Mouse (Mus musculus): ENCODE data around the gene Efhd1.
A peak's percentile ranks its signal among the peaks of the same experiment; 100 is the strongest.

Gene Efhd1

DNA sequence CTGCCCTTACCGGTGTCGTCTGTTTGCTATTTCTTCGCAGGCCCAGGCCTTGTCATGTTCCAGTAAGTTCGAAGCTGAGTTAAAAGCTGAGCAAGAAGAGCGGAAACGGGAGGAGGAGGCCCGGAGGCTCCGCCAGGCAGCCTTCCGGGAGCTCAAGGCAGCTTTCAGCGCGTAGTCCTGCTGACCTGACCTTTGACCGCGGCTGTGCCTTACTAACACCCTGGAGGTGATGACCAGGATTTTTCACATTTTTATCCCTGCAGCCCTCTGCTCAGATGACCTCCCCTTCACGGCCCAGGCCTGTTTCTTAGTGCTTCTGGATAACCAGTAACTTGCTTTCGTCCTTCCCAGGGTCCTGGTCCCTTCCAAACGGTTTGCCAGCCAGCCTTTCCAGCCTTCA is 45.5 kb downstream of the Efhd1 start:
- DNase-seq (ENCODE audit: low spot score) = no peak

DNA sequence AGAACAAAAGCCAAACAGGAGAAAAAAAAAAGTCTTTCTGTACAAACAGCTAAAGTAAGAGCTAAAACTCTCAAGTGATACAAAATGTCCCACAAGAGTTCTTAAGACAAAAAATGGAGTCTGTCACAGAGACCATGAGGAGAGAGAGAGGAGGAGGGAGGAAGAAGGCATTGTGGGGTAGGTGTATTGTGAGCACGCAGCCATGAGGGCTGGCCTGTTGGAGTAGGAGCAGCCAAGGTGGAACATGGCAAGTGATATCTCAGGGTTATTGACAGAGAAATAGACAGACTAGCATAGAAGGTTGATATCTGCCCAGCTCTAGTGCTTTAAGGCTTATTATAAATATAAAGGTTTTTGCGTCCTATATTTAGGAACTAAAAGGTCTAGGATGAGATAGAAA is 48.5 kb downstream of the Efhd1 start:
- no peak for DNase-seq (ENCODE audit: low spot score)

DNA sequence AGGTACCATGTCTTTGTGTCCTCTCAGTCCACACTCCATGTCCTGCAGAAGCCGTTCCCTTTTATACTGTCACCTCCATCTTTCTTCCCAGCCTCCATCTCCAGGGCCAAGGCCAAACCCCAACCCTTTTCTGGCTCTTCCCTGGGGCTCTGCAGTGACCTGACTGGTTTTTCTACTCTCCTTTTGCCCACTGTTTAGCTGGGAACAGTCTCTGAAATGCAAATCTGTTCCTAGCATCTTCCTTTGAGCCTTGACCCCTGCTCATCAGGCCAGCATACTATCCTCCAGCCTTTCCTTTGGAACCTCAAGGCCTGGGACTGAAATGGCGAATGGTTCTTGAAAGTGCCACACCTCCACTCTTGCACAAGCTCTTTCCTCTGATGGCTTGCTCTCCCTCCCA is 49.0 kb downstream of the Efhd1 start:
- DNase-seq (ENCODE audit: low spot score) = no peak

DNA sequence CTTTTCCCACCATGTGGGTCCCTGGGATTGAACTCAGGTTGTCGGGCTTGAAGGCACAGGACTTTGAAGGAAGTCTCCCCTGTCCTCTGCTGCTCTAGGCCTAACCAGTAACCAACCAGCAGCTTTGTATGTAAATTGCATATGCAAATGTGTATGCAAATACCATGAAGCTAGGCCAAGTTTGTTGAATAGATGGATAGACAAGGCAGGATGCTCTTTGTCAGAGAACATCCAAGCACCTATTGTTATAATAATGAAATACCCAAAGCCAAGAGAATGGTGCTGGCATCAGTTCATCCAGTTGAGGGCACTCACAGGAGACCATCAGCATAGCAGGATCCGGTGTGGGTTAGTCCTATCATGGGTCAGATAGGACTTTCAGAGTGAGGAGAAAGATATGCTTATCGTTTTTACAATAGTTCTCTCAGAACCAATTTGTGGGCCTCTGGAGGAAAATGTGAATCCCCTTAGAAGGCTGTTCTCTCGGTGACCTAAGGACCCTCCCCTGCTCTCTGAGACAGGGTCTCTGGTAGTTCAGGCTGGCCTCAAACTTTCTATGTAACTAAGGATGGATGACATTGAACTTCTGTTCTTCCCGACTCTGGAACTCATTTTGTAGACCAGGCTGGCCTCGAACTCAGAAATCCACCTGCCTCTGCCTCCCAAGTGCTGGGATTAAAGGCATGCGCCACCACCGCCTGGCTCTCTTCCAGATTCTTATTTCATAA is 49.8 kb downstream of the Efhd1 start:
- DNase-seq (ENCODE audit: low spot score) = no peak

DNA sequence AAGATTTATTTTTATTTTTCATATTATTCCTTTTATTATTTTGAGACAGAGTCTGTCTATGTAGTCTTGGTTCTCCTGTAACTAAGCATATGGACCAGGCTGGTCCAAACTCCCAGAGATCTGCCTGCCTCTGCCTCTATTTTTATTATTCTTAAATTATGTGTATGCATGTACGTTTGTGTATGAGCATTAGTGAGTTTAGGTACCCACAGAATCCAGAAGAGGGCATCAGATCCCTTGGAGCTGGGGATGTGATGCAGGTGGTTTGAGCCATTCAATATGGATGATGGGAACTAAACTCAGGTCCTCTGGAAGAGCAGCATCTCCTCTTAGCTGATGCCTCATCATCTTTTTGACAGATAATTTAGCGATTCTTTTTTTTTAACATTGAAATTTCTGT is 51.3 kb downstream of the Efhd1 start:
- DNase-seq (ENCODE audit: low spot score) = no peak

DNA sequence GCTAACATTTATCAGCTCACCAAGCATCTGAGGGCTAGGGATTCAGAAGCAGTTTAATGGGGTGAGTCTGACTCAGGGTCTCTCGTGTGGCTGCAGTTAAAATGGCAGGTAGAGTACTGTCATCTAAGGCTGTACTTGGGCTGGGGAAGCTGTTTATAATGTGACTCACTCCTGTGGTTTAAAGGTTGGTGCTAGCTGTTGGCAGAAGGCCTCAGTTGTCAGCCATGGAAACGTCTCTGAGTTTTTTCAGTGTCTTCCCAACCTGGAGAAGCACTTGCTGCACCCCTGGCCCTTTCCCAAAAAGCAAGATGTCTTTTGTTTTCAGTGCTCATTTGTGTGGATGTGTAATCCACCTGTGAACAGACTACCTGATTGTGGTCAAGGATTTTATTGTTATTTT is 51.7 kb downstream of the Efhd1 start:
- DNase-seq (ENCODE audit: low spot score) = no peak

DNA sequence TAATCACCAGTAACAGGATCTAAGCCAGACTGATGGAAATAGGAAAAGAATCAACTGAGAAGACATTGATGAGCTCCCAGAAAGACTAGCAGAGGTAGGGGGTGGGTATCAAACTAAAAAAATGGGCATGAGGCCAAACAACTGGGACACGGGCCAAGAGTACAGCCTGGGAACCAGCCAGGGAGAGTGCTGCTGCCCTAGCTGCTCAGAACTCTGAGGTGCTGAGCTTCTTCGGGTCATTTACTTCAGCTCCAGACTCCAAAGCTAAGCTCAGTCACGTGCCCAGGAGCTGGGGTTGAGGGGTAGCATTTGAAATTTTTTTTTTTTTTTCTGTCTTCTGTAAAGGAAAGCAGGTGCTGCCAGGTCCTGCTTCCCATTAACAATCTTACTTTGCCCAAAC is 52.5 kb downstream of the Efhd1 start:
- DNase-seq (ENCODE audit: low spot score) = no peak

DNA sequence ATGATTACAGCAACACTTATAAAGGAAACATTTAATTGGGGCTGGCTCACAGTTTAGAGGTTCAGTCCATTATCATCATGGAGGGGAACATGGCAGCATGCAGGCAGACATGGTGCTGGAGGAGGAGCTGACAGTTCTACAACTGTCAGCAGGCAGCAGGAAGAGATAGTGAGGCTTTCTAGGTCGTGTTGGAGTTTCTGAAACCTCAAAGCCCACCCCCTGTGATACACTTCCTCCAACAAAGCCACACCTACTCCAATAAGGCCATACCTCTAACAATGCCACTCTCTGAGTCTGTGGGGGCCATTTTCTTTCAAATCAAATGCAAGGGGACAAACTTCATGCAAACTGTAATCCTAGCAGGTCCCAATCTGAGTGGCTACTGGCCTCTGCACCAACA is 56.9 kb downstream of the Efhd1 start:
- no peak for DNase-seq (ENCODE audit: low spot score)

DNA sequence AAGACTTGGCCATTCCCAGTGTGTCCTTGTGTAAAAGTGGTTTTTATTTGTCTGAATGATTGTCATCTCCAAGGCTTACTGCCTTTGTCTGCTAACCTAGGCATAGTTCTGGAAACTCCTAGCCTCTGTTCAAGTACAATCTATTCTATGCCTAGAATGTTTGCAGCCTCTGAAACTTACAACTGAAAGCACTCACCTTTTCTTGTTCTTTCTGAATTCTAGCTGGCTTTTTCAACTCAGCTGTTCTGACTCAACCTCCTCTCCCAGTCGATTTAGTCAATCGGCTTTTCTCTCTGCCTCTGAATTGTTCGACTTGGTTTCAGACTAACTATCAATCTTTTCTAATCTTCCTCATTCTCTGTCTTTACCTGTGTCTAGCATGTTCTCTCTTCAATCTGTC is 58.6 kb downstream of the Efhd1 start:
- no peak for DNase-seq (ENCODE audit: low spot score)

DNA sequence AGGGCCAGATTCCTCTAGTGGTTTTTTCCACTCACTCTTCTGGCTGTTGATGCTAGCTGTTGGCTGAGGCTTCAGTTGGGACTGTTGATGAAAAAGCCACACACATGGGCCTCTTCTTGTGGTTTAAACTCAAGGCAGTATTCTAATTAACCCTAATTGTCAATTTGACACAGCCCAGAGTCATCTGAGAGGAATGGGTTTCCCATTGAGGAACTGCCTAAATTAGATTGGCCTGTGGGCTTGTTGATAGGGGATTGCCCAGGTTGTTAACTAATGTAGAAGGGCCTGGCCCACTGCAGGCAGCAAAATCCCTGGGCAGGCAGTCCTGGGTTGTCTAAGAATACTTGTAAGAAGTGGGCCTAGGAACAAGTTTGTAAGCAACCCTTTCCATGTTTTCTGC is 60.5 kb downstream of the Efhd1 start:
- DNase-seq (ENCODE audit: low spot score) = no peak

DNA sequence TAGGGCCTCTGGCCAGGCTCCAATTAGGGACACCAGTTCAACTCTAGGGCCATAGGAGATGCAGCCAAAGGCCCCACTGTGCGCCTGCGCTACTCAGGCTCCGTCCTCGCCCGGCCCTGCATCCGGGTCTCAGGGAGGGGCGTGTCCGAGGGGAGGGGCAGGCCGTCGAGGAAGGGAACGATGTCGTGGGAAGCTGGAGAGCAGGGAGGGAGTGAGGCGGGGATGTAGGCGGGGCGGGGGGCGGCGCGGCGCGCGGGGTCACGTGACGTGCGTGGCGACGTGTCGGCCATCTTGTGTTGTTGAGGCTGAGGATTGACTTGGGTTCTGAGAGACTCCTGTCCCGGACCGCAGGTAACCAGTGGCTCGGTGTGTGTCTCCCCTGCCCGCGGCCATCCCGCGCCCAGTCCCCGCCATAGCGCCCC is 62.6 kb downstream of the Efhd1 start, which contains the start of gene Gigyf2:
Gene Gigyf2 (plus strand): TSS at position 257 of the 422 bp plus-strand sequence.
- DNase-seq (ENCODE audit: low spot score) = peak; percentile 84

DNA sequence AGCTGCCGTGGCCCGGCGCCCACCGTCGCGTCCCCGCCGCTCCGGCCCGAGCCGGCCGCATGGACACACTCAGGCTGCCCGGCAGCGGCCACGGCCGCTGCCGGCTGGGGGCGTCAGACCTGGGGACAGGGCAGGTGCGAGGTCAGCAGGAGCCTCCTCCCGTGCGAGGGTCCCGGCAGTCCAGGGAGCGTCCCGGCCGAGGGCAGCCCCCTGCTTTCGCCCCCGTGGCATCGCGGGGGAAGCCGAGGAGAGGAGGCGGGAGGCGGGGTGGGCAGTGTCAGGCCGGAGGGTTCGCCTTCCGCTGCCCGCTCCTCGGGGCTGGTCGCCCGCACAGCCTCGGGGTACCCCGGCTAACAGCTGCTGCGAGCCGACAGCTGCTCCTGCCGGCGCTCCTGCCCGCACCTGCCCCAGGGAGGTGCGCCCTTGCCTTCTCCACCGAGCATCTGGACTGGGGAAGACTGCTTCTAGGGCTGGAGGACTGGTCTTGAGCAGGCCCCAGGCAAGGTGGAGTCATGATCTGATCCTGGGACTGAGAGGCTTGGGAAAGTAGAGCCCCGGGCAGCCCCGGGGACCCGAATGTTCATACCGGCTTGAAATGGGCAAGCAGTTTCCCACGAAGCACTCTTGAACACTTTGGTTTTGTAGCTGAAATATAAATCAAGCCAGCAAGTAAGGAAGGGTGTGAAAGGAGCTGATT is 63.1 kb downstream of the Efhd1 start:
- no peak for DNase-seq (ENCODE audit: low spot score)

DNA sequence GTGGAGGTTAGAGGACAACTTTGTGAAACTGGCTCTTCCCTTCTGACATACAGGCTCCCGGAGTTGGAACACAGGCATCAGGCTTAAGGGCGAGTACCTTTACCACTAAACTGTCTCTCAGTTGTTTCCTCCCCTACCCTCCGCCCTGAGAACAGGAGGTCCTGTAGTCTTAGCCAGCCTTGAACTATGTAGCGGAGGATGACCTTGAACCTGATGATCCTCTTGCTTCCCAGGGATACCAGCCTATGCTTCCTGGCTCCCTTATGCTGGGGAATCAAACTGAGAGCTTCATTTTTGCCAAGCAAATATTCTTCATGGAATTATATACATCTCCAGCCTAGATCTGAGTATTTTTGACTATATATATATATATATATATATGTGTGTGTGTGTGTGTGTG is 67.6 kb downstream of the Efhd1 start:
- no peak for DNase-seq (ENCODE audit: low spot score)

DNA sequence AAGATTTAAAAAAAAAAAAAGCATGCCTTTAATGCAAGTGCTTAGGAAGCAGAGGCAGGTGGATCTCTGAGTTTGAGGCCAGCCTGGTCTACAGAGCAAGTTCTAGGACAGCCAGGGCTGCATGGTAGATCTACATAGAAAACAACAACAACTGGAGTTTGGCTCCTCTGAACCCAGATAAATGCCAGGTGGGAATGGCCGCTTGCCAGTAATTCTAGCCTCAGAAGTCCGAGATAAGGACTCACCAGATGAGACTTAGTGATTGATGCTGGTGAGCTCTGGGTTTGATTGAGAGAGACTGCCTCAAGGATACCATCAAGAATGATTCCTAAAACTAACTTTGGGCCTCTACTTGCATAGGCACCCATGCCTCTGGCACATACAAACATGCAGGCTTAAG is 86.4 kb downstream of the Efhd1 start:
- no peak for DNase-seq (ENCODE audit: low spot score)

DNA sequence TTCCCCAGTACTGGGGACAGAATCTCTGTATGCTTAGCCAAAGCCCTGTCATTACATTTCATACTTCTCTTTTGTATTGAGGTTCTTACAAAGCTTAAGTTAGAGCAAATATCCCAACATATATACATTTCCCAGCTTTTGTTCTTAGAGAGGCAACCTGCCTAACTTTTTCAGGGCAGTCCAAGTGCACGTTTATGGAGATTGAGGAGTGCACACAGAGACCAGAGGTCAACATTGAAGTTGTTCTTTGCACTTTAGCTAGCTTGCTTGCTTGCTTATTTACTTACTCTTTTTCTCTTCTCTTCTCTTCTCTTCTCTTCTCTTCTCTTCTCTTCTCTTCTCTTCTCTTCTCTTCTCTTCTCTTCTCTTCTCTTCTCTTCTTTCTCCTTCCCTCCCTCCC is 96.1 kb downstream of the Efhd1 start:
- DNase-seq (ENCODE audit: low spot score) = no peak
